Mouse (Mus musculus) frontal cortex, adult 2 months (tissue): ENCODE data around the gene E4f1. TPM values are rescaled to one million over a fixed set of nuclear protein-coding genes. Genes with fewer than 3 reads are reported as not detected.

ENCODE experiments used
- DNase-seq, 2 experiments: peaks; one replicate each; pipeline ENCODE4 v3.0.0; 2022; ENCODE audit warnings: low spot score in 1 of 2; ENCODE audit errors: extremely low spot score in 1 of 2
- polyA plus RNA-seq: library from polyadenylated mRNA; depleted of rRNA; stranded (reverse); fragments of >200 nt; gene quantifications from 2 replicates; pipeline ENCODE4 v1.2.3, GENCODE M21; 2012

E4f1 gene
- polyA plus RNA-seq, 1 experiment: 86.4 TPM

- DNase-seq: no peak
Observed at GRCm38 (mm10) chr17:24483495-24483894, 13.4 kb upstream of the E4f1 start.

GRCm38 (mm10) chr17:24481027-24481815 lies 11.1 kb upstream of the E4f1 start:
- DNase-seq: no peak

GRCm38 (mm10) chr17:24480201-24480826 lies 10.2 kb upstream of the E4f1 start:
- DNase-seq: no peak

GRCm38 (mm10) chr17:24479431-24479830 lies 9.3 kb upstream of the E4f1 start:
- DNase-seq: no peak

GRCm38 (mm10) chr17:24478663-24479380 lies 8.7 kb upstream of the E4f1 start, which contains the start of gene Mlst8:
Gene Mlst8, minus strand, starts transcription at chr17:24479078.
- DNase-seq: peak; percentile 92 to 98

- DNase-seq: peak in 1 of 2 experiments; percentile 17
Observed at GRCm38 (mm10) chr17:24477985-24478600, 8.0 kb upstream of the E4f1 start.

- no peak for DNase-seq
Observed at GRCm38 (mm10) chr17:24477053-24477984, 7.2 kb upstream of the E4f1 start.

GRCm38 (mm10) chr17:24476022-24476776 lies 6.1 kb upstream of the E4f1 start:
- DNase-seq: no peak

- DNase-seq: no peak
Observed at GRCm38 (mm10) chr17:24475586-24475985, 5.5 kb upstream of the E4f1 start.

- peak in 1 of 2 experiments; percentile 60 for DNase-seq
Observed at GRCm38 (mm10) chr17:24474557-24474956, 4.4 kb upstream of the E4f1 start.

- DNase-seq: no peak
Observed at GRCm38 (mm10) chr17:24473612-24474275, 3.6 kb upstream of the E4f1 start, which contains the start of gene Bricd5. Gene Bricd5, plus strand, starts transcription at chr17:24473884.

- peak in 1 of 2 experiments; percentile 32 for DNase-seq
Observed at GRCm38 (mm10) chr17:24472512-24472911, 2.4 kb upstream of the E4f1 start.

GRCm38 (mm10) chr17:24470701-24471527 lies 801 bp upstream of the E4f1 start:
- DNase-seq: peak in 1 of 2 experiments; percentile 36

GRCm38 (mm10) chr17:24469336-24469909 lies 690 bp downstream of the E4f1 start:
- no peak for DNase-seq

GRCm38 (mm10) chr17:24468636-24469246 lies 1.4 kb downstream of the E4f1 start:
- DNase-seq: no peak

GRCm38 (mm10) chr17:24463374-24464133 lies 6.6 kb downstream of the E4f1 start:
- no peak for DNase-seq
